Mouse (Mus musculus) macrophage (primary cell): Measurements from ENCODE around the gene Hira. TPM values are rescaled to one million over a fixed set of nuclear protein-coding genes. Genes with fewer than 3 reads are reported as not detected.

Source experiments
- H3K27ac ChIP-seq: fragments of 350-480 bp; formaldehyde crosslinking; 2 replicates; pipeline ENCODE4 v1.9.0; 2021
- H3K36me3 ChIP-seq: fragments of 350-480 bp; formaldehyde crosslinking; 2 replicates; pipeline ENCODE4 v1.9.0; 2021; ENCODE audit errors: inconsistent target
- H3K4me3 ChIP-seq: fragments of 350-480 bp; formaldehyde crosslinking; 2 replicates; pipeline ENCODE4 v1.9.0; 2021; ENCODE audit errors: inconsistent target
- H3K79me2 ChIP-seq: fragments of 350-480 bp; formaldehyde crosslinking; 2 replicates; pipeline ENCODE4 v1.9.0; 2021; ENCODE audit errors: inconsistent target
- polyA plus RNA-seq: library from polyadenylated mRNA; stranded (reverse); fragments of 250-400 nt; gene quantifications from 3 replicates; pipeline ENCODE4 v1.2.4, GENCODE M21; 2018; ENCODE audit warnings: inconsistent platforms

Hira gene
- polyA plus RNA-seq, 1 experiment from 2014 or later, result 22.2 TPM

DNA sequence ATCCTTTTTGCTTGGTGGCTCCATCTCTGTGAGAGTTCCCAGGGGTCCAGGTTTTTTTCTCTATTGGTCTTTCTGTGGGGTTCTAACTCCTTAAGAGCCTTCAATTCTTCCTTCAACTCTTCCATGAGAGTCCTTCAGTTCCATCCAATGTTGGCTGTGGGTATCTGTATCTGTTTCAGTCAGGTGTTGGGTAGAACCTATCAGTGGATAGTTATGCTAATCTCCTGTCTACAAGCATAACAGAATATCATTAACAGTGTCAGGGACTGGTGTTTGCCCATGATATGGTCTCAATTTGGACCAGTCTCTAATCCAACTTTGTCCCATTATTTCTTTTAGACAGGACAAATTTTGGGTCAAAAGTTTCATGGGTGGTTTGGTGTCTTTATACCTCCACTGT lies 137.8 kb downstream of the Hira start:
- Histone ChIP-seq H3K27ac (no peak overlapping the region), H3K4me3 (no peak overlapping the region), H3K79me2 (no peaks in the 10 kb centered on the region), H3K36me3 (no peaks in the 10 kb centered on the region)

Other genes starting within 250 kb of the Hira start
- 0.33 to 0.36 TPM in 2 of 3 replicates, not detected in the other for gene Sept5, start 247.1 kb upstream of the Hira start, polyA plus RNA-seq
- not detected in 3 replicates for gene Cldn5, start 100.2 kb upstream of the Hira start, polyA plus RNA-seq
- 29.8 to 43.1 TPM (median 34.8 TPM) in 3 replicates for gene Ufd1, start 65.3 kb upstream of the Hira start, polyA plus RNA-seq
- gene Cdc45, start 65.0 kb upstream of the Hira start, polyA plus RNA-seq, result 1.4 to 16.3 TPM (median 4.9 TPM) in 3 replicates
- 4.3 to 5.8 TPM (median 5.6 TPM) in 3 replicates for gene 2510002D24Rik, start 40.5 kb upstream of the Hira start, polyA plus RNA-seq
- not detected in 3 replicates for gene Gm28539, start 40.5 kb upstream of the Hira start, polyA plus RNA-seq
- 33.0 to 56.2 TPM (median 43.5 TPM) in 3 replicates for gene Mrpl40, start 175 bp upstream of the Hira start, polyA plus RNA-seq